In the genomic region with DNA sequence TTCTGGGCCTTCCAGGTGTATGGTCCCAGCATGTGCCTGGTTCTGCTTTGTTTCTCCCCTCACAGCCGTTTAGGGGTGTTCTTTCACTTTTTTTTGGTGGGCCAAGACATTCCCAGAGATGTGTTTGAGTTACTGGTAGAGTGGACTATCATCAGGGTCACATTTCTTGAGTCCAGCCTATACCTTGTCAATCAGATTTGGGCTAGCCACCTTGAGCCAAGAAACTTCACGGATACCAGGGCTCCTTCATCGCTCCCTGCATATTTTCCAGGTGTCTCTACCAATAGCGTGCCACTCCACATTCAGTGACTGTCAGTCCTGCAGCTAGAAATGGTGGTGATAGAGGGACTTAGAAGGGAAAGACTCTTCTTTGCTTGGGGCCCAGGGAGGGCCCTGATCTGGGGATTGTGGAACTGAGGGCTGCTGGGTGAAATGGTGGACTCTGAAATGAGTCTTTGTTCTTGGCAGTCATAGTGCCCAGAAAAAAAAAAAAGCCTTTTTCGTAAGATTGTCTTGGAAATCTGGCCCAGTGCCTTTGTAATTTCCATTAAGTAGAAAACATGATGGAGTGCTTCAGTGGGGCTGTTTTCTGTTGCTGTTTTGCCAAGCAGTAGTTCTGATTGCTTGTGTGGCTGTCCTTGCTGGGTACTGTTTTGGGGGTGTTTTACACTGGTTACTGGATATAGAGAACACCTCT, we compare ENCODE assay signal across 8 mouse cellular contexts. TPM values are rescaled to one million over a fixed set of nuclear protein-coding genes. Genes with fewer than 3 reads are reported as not detected.
A peak's percentile ranks its signal among the peaks of the same experiment; 100 is the strongest.
DNase-seq lines count a peak whose midpoint lies in the region; ATAC-seq and TF ChIP-seq lines count a peak whose summit lies in the region.

No protein-coding gene starts in this region.

- no peak for TF ChIP-seq CTCF in layer of hippocampus, adult 2 months (conservative IDR thresholded peaks at IDR 0.05)

- peak overlapping the region; percentile 79 for H3K9ac ChIP-seq in embryonic facial prominence, embryonic 12.5 days
- peak overlapping the region; percentile 83 for H3K9ac ChIP-seq in hindbrain, embryonic 14.5 days

- no peaks in the 10 kb centered on the region for H3K9me3 ChIP-seq in embryonic facial prominence, embryonic 12.5 days
- H3K9me3 ChIP-seq in hindbrain, embryonic 14.5 days (ENCODE audit: control insufficient read depth, low read length) = no peaks in the 10 kb centered on the region
- no peaks in the 10 kb centered on the region for H3K9me3 ChIP-seq in midbrain, embryonic 10.5 days (replicated peaks)

- peak overlapping the region; percentile 95 for H3K4me3 ChIP-seq in layer of hippocampus, adult 2 months
- peak overlapping the region; percentile 73 for H3K4me3 ChIP-seq in embryonic facial prominence, embryonic 12.5 days
- H3K4me3 ChIP-seq in hindbrain, embryonic 14.5 days (replicated peaks; ENCODE audit: low read length) = peak overlapping the region; percentile 69
- peak overlapping the region; percentile 71 for H3K4me3 ChIP-seq in midbrain, embryonic 10.5 days

- no peaks in the 10 kb centered on the region for H3K36me3 ChIP-seq in embryonic facial prominence, embryonic 12.5 days
- H3K36me3 ChIP-seq in hindbrain, embryonic 14.5 days (replicated peaks; ENCODE audit: control insufficient read depth, insufficient read depth) = no peaks in the 10 kb centered on the region
- no peaks in the 10 kb centered on the region for H3K36me3 ChIP-seq in midbrain, embryonic 10.5 days

- H3K4me1 ChIP-seq in embryonic facial prominence, embryonic 12.5 days = peaks cover 19% of the 10 kb centered on the region
- H3K4me1 ChIP-seq in hindbrain, embryonic 14.5 days (replicated peaks; ENCODE audit: control insufficient read depth, insufficient read depth, low read length) = peaks cover 27% of the 10 kb centered on the region
- peaks cover 31% of the 10 kb centered on the region for H3K4me1 ChIP-seq in midbrain, embryonic 10.5 days

- WGBS in embryonic facial prominence, embryonic 12.5 days = 58% methylated on average over 5 of the region's 5 CpGs
- WGBS in hindbrain, embryonic 14.5 days = 40% methylated on average over 5 of the region's 5 CpGs
- 71% methylated on average over 5 of the region's 5 CpGs for WGBS in midbrain, embryonic 10.5 days

- DNase-seq in layer of hippocampus, adult 2 months (ENCODE audit: low spot score in 2 of 2) = peak in 1 of 2 experiments; percentile 28
- no peak for DNase-seq in layer of hippocampus, postnatal 10 days (ENCODE audit: low spot score in 2 of 2)
- DNase-seq in hindbrain, embryonic 14.5 days (ENCODE audit: low spot score) = peak; percentile 62
- DNase-seq in midbrain, embryonic 10.5 days (ENCODE audit: low spot score) = no peak
- no peak for DNase-seq in urinary bladder, postnatal 36 days (ENCODE audit: low spot score in 2 of 2)
- no peak for DNase-seq in gastrocnemius, postnatal 25 days
- DNase-seq in urinary bladder, postnatal 10 days (ENCODE audit: low spot score) = no peak

- ATAC-seq in embryonic facial prominence, embryonic 12.5 days (ENCODE audit: insufficient number of reproducible peaks, insufficient read depth, low FRiP score, low TSS enrichment) = no peak
- ATAC-seq in hindbrain, embryonic 14.5 days (ENCODE audit: low FRiP score) = no peak

- no peaks in the 10 kb centered on the region for H3K27me3 ChIP-seq in embryonic facial prominence, embryonic 12.5 days
- no peaks in the 10 kb centered on the region for H3K27me3 ChIP-seq in hindbrain, embryonic 14.5 days (ENCODE audit: control insufficient read depth, insufficient read depth, low read length)
- no peaks in the 10 kb centered on the region for H3K27me3 ChIP-seq in midbrain, embryonic 10.5 days (ENCODE audit: low read depth, poor library complexity, severe bottlenecking)

- peak overlapping the region; percentile 81 for H3K4me2 ChIP-seq in embryonic facial prominence, embryonic 12.5 days (replicated peaks)
- H3K4me2 ChIP-seq in hindbrain, embryonic 14.5 days (replicated peaks) = peak overlapping the region; percentile 80

- H3K27ac ChIP-seq in layer of hippocampus, adult 2 months = peak overlapping the region; percentile 95
- H3K27ac ChIP-seq in embryonic facial prominence, embryonic 12.5 days = peak overlapping the region; percentile 95
- H3K27ac ChIP-seq in hindbrain, embryonic 14.5 days = peak overlapping the region; percentile 96
- H3K27ac ChIP-seq in midbrain, embryonic 10.5 days (replicated peaks) = peak overlapping the region; percentile 95

RNA-seq across cellular contexts. Expression of a gene that starts 1.1 kb away (rescaled TPM):
- 10 to 100 TPM; 21.7 to 22.4 TPM for total RNA-seq in layer of hippocampus, adult 2 months (2021)
- 10 to 100 TPM; 24.6 to 26.9 TPM for total RNA-seq in layer of hippocampus, postnatal 10 days (2021)
- polyA plus RNA-seq in embryonic facial prominence, embryonic 12.5 days (2016; fragmentation: Nextera tagmentation; extraction: Ambion mirVana) = 34.9 and 35.0 TPM in 2 replicates
- polyA plus RNA-seq in hindbrain, embryonic 14.5 days (2014; fragmentation: Nextera tagmentation; extraction: Ambion mirVana) = 28.7 and 31.3 TPM in 2 replicates
- 33.8 and 36.0 TPM in 2 replicates for polyA plus RNA-seq in midbrain, embryonic 10.5 days (2016; fragmentation: Nextera tagmentation; extraction: Ambion mirVana)
- 10 to 100 TPM; 23.9 to 26.2 TPM for total RNA-seq in gastrocnemius, postnatal 25 days (2021)

RNA-seq across cellular contexts. Expression of a gene that starts 11.7 kb away (rescaled TPM):
- not detected for total RNA-seq in layer of hippocampus, adult 2 months (2021)
- not detected for total RNA-seq in layer of hippocampus, postnatal 10 days (2021)
- polyA plus RNA-seq in embryonic facial prominence, embryonic 12.5 days (2016; fragmentation: Nextera tagmentation; extraction: Ambion mirVana) = not detected in 2 replicates
- not detected in 2 replicates for polyA plus RNA-seq in hindbrain, embryonic 14.5 days (2014; fragmentation: Nextera tagmentation; extraction: Ambion mirVana)
- not detected in 2 replicates for polyA plus RNA-seq in midbrain, embryonic 10.5 days (2016; fragmentation: Nextera tagmentation; extraction: Ambion mirVana)
- not detected for total RNA-seq in gastrocnemius, postnatal 25 days (2021)

RNA-seq across cellular contexts. Expression of a gene that starts 49.2 kb away (rescaled TPM):
- total RNA-seq in layer of hippocampus, adult 2 months (2021) = not detected
- total RNA-seq in layer of hippocampus, postnatal 10 days (2021) = under 1 TPM; 0.29 to 0.32 TPM
- polyA plus RNA-seq in embryonic facial prominence, embryonic 12.5 days (2016; fragmentation: Nextera tagmentation; extraction: Ambion mirVana) = 0.22 and 0.27 TPM in 2 replicates
- polyA plus RNA-seq in hindbrain, embryonic 14.5 days (2014; fragmentation: Nextera tagmentation; extraction: Ambion mirVana) = 0.31 TPM in 2 replicates
- polyA plus RNA-seq in midbrain, embryonic 10.5 days (2016; fragmentation: Nextera tagmentation; extraction: Ambion mirVana) = not detected in 2 replicates
- total RNA-seq in gastrocnemius, postnatal 25 days (2021) = under 1 TPM in 1 of 2 experiments, not detected in 1; 0.19 TPM

RNA-seq across cellular contexts. Expression of a gene that starts 55.6 kb away (rescaled TPM):
- total RNA-seq in layer of hippocampus, adult 2 months (2021) = under 1 TPM; 0.39 to 0.72 TPM
- 1 to 10 TPM; 1.0 to 2.3 TPM for total RNA-seq in layer of hippocampus, postnatal 10 days (2021)
- polyA plus RNA-seq in embryonic facial prominence, embryonic 12.5 days (2016; fragmentation: Nextera tagmentation; extraction: Ambion mirVana) = 2.1 and 2.6 TPM in 2 replicates
- polyA plus RNA-seq in hindbrain, embryonic 14.5 days (2014; fragmentation: Nextera tagmentation; extraction: Ambion mirVana) = 0.64 and 1.1 TPM in 2 replicates
- 0.65 and 0.95 TPM in 2 replicates for polyA plus RNA-seq in midbrain, embryonic 10.5 days (2016; fragmentation: Nextera tagmentation; extraction: Ambion mirVana)
- under 1 TPM in 1 of 2 experiments, not detected in 1; 0.08 TPM for total RNA-seq in gastrocnemius, postnatal 25 days (2021)
